Mouse (Mus musculus): Measurements from ENCODE around the gene Actg1.

- no peak for TF ChIP-seq CTCF (IDR thresholded peaks at IDR 0.05; ENCODE audit: low read depth, low read length)
- TF ChIP-seq POLR2A (IDR thresholded peaks at IDR 0.05; ENCODE audit: insufficient read depth, low read length), result no peak
- no peak for TF ChIP-seq EP300 (IDR thresholded peaks at IDR 0.05; ENCODE audit: insufficient read depth, low read depth, low read length)
Observed at GRCm38 (mm10) chr11:120306366-120307131, 41.8 kb downstream of the Actg1 start.
